Mouse (Mus musculus) adrenal gland, adult 2 months (tissue): ENCODE measurements around the gene Tmcc2. TPM values are rescaled to one million over a fixed set of nuclear protein-coding genes. Genes with fewer than 3 reads are reported as not detected.

ENCODE experiments used
- DNase-seq: peaks from one replicate; pipeline ENCODE4 v3.0.0; 2021
- polyA plus RNA-seq: library from polyadenylated mRNA; depleted of rRNA; stranded (reverse); fragments of >200 nt; gene quantifications from 2 replicates; pipeline ENCODE4 v1.2.3, GENCODE M21; 2012
- total RNA-seq, 2 experiments: library from RNA; stranded (reverse); gene quantifications; 2 replicates each; pipeline ENCODE4 v1.2.3; 2021

The Tmcc2 gene
- total and polyA plus RNA-seq, 3 experiments: 6.4 to 12.2 (median 11.2) TPM

DNA sequence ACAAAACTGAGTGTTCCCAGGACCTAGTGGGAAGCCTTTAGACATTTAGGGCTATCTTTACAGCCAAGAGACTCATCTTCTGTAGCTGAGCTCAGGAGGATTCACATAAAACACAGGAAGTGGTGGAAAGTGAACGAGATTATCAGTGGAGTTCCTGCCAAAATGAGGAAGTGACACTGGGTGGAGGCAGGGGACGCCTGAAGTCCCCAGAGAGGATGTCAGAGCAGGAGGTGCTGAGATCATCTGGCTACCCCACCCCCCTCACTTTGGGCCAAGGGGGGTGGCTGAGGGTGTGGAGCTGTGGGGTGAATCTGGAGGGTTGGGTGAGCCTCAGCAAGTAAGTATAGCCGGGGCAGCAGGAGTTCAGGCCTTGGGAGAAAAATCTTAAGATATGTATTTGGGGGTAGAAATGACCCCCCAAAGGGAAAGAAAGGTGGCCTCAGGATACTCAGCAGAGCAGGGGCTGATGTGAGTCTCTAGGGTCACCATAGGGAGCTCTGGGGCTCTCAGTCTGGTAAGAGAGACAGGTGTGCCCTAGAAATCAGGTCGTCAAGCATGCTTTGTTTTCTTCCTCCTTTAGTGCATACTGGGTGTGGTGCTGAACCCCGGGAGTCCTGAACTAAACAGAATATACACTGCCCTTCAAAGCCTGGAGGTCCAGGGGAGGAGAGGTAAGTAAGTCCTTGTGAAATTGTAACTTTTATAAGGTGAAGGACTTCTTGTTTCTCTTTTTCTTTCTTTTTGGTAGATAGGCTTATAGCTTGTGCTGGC lies 49.2 kb downstream of the Tmcc2 start:
- peak; percentile 74 for DNase-seq

DNA sequence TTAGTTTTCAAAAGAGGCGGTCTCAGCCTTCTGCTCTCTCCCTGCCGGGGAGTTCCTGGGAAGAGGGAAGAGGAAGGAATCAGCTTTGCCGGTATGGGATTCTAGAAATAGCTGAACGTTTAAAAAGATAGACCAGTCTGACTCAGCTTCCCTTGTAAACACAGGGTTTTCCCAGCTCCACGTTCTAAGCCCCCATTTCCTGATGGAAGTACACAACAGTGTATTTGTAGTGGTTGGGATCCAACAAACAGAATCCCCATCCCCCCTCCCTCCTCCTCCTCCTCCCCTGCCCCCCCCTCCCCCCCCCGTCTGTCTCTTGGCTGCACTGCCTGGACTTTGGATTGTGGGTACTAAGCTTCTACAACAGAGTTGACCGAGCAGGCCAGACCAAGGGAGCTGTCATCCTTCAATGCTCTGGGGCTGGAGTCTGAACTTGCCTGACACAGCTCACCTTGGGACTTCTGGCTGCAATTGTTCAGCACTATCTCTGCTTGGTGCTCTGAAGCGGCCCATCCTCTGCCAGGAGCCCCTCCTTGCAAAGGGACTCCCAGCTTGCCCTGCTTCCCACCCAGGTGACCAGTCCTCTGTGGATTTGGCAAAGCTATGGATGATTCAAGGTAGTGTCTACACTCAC lies 52.9 kb downstream of the Tmcc2 start:
- DNase-seq: no peak

DNA sequence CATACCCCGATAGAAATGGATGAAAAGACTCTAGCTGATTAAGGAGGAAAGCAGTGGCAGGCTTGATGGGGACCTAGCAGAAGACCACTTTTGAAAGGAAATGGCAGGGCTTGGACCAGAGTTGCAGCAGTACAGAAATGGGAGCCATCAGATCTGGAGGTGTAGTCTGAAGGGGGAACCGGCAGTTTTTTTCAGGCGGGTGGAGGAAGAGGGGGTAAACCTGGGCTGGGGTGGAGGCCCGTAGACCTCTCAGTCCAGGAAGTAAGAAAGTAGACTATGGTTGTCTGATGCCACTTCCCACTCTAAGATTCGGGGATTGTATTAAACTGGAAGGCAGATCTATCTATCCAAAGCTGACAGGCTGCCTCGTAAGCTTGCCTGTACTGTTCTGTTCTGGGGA lies 54.2 kb downstream of the Tmcc2 start:
- no peak for DNase-seq

DNA sequence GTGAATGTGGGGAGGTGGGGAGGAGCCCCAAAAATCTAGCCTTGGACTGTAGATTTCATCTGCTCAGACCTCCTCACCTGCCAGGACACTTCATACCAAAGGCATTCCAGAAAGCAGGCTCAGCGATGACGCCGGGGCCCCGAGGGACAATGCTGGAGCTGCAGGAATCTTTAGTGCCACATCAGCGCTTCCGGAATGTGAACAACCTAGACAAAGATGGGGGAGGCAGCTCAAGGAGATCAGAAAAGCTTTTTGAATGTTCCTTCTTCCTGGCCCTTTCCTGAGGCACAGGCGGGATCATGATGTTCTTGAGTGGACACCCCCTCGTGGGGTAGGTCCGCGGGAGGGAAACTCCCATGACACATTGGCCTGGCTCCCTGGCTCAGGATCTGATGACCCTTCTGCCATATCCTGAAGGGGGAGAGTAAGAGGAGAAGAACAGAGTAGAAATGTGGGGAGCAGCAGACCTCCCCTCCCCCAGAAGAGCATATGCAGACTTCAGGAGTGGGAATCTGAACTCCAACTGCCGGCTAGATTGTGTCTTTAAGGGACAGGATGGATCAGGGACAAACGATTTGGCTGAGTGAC lies 55.6 kb downstream of the Tmcc2 start:
- peak; percentile 44 for DNase-seq

DNA sequence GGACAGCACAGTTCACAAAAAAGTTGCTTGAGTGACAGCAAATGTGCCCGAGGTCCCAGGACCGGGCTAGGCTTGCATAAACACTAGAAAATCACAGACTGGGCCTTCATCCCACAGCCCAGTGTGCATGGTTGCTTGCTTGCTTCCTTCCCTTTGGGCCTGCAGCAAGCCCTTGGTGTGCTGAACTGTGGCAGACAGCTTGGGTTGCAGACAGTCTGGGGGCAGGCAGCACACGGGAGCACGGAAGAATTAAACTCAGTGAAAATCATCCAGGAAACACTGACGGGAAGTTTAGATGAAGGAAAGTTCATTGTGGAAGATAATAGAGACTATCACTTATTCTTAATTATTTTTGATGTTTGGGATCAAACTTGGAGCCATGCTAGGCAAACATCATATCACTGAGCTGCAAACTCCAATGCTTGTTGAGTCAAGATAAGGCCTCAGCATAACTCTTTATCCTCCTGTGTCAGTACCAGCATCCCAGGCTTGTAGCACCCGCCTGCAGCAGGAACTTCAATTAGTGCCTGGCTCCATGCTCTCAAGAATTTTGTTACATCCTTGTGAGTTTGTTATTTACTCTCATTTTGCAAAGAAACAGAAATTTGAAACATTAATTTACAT lies 56.8 kb downstream of the Tmcc2 start:
- no peak for DNase-seq

DNA sequence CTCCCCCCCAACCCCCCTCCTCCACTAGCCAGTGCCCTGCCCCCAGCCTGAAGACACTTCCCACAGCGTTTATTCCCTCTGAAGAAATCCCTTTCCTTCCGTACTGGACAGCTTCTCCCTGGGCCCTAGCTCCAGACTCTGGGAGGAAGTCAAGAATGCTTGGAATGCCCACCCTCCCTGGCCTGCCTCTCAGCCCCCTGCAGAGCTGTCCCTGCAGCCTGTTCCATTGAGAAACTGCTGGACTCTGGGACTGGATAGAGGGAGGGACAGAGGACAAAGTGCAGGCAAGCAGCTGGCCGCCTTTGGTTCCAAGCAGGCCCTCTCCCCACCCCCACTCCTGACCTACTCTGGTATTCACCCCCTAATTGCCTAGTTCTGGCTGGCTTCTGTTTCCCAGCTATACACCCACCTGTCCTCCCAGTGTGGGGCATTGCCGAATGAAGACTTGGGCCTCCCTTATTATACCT lies 57.4 kb downstream of the Tmcc2 start:
- no peak for DNase-seq

DNA sequence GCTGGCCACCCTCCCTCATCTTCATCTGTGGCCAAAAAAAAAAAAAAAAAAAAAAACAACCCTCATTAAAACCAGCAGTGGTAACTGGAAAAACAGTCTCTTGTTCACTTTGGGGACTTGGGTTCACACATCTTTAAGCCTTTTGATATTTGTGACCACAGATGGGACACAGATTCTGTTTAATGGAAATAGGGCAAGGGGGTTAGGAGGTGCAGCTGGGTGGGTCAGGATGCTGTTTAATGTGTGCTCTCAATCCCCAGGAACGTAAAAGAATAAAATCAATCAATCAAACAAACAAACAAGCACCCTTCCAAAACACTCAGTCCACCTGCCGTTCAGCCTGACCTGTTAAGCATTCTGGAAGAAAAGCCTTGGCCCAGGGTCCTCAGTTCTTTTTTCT lies 57.9 kb downstream of the Tmcc2 start:
- DNase-seq: no peak

DNA sequence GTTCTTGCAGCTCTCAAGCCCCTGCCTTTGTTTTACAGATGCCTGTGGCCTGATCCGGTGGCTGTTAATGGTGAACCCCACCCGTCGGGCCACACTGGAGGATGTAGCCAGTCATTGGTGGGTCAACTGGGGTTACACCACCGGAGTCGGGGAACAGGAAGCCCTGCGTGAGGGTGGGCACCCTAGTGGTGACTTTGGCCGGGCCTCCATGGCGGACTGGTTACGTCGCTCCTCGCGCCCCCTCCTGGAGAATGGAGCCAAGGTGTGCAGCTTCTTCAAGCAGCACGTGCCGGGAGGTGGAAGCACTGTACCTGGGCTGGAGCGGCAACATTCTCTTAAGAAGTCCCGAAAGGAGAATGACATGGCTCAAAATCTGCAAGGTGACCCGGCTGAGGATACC lies 59.8 kb downstream of the Tmcc2 start:
- DNase-seq: no peak

DNA sequence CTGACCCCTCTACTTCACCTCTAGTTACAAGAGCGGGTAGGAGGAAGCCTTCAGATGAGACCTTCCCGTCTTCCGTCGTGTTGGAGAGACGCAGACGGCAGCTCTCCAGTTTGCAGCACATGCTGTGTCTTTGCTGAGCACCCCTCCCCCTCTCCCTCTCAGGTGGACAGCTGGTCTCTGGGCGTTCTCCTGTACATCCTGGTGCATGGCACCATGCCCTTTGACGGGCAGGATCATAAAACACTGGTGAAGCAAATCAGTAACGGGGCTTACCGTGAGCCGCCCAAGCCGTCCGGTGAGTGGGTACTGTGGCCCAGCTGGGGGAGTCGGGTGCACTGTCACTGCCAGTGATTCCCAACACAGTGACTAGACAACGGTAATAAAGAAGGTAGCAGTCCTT lies 60.7 kb downstream of the Tmcc2 start:
- DNase-seq: no peak

DNA sequence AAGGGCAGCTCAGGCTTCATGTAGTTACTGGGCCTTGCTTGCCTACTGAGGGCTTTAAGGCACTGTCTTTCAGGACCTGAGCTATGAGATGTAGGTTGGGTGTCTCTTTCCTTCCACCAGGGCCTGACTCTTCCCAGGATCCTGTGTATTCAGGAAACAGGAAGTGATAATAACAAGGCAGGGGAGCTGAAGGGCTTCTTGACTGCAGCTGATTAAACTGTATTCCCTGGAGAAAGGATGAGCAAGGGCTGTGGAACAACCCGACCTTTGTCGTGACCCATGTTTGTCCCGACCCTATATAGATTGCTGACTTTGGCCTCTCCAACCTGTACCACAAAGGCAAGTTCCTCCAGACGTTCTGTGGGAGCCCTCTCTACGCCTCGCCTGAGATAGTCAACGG lies 61.4 kb downstream of the Tmcc2 start:
- DNase-seq: no peak

DNA sequence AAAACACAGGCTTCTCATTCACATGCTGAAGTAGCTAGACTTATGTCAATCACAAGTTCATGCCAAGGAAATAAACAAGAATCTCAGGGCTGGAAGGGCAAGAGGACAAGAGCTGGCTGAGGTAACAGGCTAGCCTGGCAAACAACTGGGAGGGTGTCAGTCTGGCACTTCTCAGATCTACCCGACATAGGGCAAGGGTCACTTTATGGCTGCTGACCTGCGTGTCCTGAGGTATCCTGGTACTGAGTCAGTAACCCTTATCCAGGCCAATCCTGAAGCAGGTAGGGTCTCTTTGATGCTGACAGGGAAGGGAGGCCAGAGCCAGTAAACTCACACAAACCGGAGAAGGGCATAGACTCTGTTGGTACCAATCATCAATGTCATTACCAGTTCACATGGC lies 62.5 kb downstream of the Tmcc2 start:
- no peak for DNase-seq

DNA sequence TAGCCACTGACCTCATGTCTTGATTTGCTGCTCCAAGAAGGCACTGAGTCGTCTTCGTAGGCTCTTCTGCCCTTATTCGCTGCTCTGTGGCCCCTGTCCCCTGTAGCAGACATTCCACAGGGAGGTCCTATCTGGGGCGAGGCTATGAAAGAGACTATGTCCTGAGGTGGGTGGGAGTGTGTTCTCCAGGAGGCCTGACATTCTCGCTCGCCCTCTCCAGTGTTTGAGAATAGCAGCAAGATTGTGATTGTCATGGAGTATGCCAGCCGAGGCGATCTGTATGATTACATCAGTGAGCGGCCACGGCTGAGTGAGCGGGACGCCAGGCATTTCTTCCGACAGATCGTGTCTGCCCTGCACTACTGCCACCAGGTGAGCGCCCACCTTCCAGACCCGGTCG lies 63.6 kb downstream of the Tmcc2 start:
- no peak for DNase-seq

DNA sequence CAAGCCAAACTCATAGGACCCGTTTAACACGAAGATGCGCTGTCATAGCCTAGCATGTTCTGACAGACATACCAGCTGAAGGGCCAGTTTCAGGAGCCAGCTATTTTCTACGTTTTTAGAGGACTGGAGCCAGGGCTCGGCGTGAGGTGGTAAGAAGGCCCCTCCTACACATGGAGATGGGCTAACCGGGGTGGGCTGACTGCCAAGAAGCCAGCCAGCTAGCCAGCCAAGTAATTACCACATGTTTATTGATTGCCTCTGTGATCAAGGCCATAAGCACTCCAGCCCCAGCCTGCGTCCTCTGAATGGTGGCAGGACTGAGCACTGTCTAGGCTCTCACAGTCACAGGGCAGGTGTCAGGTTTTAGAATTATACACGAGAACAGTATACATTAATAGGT lies 64.3 kb downstream of the Tmcc2 start:
- no peak for DNase-seq

DNA sequence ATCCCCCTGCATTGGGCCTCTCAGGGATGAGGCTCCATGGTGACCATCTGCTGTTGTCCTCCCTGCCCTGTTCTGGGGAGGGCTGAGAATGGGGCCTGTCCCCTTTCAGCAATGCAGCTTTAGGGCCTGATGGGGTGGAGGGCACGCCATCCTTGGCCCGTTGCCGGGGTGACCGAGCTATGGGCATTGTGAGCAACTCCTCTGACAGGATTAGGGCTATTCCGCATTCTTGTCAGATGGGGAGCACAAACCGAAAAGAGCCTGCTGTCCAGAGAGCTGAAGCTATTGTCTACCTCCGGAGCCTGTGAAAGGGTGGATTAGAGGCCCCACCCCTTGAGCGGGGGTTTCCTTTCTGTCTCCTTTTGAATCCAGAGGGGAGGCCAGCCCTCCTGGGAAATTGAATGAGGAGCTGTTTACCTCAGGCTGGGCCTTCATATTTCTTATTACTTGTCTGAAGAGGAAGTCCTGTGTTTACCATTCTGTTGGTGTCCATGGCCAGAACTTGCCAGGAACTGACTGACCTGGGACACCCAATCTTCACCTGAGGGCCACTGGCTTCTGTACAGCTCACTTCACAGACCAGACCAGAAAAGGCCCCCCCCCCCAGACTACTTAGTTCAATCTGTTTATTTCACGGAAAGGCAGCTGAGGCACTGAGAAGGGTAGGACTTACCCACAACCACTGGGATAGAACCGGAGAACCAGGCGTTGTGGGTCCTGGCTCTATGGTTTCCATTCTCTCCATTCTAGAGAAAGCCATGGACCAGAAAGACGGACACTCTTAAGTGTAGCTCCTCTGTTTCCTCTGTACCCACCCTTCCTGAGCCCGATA lies 68.2 kb downstream of the Tmcc2 start:
- DNase-seq: peak; percentile 31

DNA sequence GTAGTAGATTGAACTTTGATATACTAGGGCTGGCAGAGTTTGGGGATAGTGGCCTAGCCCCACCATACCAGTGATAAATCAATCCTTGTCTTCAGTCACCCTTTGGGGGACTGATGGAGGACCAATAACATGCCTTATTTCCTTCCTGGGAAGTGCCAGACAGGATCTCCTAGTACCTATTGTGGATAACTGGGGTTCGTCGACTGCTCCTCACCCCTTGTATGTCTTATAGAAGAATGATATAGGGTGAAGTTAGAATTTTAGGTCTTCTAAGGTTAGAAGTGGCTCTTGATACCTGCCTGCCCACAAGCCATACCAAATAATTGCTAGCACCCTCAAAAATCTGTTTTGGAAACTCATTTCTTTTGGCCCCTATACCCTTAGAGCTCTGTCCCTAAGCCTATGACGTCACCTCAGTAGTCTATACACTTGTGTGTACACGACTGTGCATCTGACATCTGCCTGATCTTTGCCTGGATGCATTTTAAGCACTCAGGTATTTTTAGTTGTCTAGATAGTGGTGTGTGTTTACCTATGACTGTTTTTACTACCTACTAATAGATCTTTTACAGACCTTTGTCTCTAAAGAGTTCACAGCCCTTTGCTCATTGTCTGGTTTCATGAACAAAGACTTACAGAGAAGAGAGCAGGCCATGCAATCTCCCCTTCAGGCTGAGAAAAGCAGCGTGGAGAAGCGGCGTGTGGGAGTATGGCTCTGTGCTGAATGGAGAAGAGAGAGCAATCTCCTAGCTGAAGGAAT lies 69.1 kb downstream of the Tmcc2 start:
- no peak for DNase-seq

DNA sequence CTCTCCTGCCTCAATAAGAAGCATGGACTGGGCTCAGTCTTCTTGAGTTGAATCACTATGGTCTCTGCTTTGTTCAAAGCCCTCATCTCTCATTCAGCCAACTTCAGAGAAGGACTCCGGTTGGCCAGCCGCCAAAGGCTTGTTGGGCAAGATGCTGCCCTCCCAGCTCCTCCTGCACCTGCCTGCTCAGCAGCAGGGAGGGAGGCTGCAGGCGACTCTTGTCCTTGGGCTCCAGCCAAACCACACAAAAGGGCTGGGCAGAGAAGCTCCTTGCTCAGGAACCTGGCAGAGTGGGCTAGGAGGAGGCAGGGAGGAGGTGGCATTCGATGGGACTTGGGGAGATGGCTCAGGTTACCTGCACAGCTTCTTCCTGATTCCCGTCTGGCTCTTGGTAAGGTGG lies 71.8 kb downstream of the Tmcc2 start:
- DNase-seq: peak; percentile 82

DNA sequence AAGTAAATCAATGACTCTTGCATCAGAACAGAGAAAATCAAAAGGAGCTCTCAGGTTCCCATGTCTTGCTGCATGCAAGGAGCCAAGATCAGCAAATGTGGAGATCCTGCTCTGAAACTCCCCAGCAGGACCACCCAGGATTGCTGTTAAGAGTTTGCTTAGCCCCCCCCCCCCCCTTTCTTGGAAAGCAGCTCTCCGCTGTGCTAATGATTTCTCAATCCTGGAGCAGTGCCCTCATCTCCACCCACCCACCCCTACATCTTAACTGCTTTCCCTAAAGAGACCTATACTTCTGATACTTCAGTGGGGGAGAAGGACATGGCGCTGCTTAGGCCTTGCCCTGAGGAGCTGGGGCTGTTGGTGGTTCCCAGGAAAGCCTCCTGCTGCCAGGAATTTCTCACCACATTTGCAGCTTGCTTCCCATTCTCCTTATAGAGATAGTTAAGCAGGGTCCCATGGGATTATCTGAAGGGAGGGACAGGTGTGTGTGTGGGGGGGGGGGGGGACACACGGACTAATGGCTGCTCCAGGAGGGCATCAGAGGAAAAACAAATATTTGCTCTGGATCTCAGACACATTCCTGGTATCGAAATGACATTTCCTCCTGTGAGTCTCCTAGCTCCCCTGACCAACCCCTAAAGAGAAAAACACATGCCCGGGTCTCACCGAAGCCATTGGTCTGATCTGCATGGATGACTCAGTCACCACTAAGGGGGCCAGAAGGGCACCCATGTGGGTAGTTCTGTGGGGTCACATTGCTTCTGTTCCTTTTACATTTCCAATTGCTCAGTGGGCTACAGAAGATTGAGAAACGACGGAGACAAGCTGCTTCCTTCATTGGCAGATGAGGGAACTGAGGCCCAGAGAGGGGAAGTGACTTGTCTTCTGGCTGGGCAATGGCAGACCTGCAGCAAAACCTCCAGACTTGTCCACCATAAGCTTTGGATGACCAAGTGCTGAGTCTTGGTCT lies 72.9 kb downstream of the Tmcc2 start:
- DNase-seq: no peak

DNA sequence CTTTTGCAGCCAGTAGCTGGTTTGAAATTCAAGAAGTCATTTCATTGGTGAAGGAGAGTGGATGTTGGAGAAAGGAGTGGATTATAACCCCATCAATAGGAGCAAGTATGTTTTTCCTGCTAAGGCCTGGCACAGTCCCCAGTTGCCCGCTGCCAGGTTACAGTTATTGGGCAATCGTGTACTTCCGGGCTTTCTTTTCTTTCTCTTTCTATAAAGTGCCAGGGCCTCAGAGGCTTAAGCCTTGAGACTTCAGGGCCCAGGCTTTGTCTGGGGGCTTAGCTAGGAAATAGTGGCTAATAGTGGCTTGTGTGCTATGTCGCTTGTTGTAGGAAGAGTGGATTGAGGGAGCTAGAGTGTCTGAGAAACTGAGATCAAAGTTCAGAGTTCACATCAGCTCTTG lies 73.7 kb downstream of the Tmcc2 start:
- peak; percentile 59 for DNase-seq

DNA sequence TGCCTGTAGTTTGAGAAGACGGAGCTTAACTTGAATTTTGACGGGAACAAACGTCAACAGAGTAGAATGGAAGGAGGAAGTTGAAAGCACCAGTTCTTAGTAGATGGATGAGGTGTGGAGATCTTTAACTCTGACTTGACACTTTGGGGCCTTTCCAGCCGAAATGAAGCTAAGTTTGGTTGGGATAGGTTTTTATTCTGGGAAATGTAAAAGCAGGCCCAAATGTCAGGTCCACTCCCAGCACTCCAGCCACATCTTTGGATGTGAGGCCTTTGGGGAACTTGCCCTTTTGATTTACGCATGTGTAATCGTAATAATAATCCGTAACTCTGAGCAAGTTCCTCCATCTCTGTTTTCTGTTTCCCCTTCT lies 74.5 kb downstream of the Tmcc2 start:
- no peak for DNase-seq
